Mouse (Mus musculus) lung, adult 2 months (tissue): ENCODE data around the gene Slmap.

Source experiments
- CTCF ChIP-seq: fragments of 200-500 bp; IDR thresholded peaks from 2 replicates; pipeline ENCODE4 v1.5.1; 2011; ENCODE audit warnings: mild to moderate bottlenecking, low read length, control low read depth; ENCODE audit not compliant: insufficient read depth
- POLR2A ChIP-seq: fragments of 200-500 bp; IDR thresholded peaks from 2 replicates; pipeline ENCODE4 v1.6.1; 2011; ENCODE audit warnings: low read depth, mild to moderate bottlenecking, control low read depth, low read length, borderline replicate concordance; ENCODE audit errors: extremely low read depth

DNA sequence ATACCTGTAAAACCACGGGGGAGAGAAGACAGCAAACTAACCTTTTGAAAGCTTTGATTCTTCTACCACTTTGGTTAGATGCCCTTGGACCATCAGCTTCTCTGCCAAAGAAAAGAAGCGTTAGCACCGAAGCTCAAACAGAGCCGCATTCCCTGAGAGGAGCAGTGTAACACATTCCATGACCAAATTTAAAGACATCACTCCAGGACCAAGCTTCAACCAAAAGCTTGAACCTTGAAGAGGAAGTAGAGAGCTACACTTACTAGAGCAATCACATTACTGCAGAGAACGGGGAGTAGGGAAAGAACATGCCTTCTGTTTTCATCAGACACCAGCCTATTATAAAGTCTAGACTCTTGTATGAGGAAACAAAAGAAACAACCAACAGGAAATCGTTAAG lies 92.2 kb downstream of the Slmap start:
- TF ChIP-seq CTCF (no peak), POLR2A (no peak)
